Mouse (Mus musculus): Measurements from ENCODE around the gene Dennd4b.
"Not testable (repeated sequence)": the region's sequence is repeated elsewhere in the genome, so short reads cannot be mapped to it uniquely, and the experiment has no call there.

Dennd4b gene

DNA sequence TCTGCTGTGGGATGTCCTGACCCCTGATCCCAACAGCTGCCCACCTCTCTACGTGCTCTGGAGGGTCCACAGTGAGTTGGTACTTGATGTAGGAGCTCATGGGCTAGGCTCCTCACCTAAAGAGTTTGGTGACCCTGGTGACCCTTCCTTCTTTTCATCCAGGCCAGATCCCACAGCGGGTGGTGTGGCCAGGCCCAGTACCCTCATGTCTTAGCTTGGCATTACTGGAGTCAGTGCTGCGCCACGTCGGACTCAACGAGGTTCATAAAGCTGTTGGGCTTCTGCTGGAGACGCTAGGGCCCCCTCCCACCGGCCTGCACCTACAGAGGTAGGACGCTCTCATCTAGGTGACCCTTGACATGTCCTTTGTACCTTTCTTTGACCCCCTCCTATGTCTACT is 14.2 kb downstream of the Dennd4b start:
- no peak for DNase-seq (ENCODE audit: low spot score in 2 of 2)

DNA sequence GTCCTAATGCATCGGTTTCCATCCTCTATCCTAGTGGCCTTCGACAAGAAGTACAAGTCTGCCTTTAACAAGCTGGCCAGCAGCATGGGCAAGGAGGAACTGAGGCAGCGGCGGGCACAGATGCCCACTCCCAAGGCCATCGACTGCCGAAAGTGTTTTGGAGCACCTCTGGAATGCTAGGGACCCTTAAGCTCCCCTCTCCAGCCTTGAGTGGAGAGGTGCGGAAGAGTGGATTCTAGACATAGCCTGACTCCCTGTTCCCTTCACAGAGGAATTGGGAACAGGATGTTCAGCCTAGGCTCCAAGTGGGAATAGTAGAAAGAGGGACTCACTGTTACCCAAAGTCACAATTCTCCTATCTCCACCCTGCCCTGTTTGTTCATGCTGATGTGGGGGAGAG is 14.8 kb downstream of the Dennd4b start:
- no peak for DNase-seq (ENCODE audit: low spot score in 2 of 2)

DNA sequence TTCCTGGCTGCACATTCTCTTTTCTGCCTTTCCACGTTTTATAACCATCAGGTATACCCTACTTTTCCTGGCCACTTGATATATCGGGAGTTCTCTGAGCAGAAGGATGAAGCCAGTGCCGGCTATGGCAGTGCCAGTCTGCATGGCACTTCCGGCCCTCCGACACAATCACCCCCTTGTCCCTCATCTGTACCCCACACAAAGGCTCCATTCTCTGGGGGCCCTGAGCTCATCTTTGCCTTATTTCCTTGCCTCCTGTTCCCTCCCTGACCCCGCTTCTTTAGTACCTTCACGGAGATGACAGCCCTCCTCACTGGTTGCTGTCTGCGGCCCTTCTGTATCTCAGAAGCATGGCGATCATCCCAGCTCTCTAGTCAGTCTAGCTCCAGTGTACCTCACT is 15.7 kb downstream of the Dennd4b start:
- no peak for DNase-seq (ENCODE audit: low spot score in 2 of 2)

DNA sequence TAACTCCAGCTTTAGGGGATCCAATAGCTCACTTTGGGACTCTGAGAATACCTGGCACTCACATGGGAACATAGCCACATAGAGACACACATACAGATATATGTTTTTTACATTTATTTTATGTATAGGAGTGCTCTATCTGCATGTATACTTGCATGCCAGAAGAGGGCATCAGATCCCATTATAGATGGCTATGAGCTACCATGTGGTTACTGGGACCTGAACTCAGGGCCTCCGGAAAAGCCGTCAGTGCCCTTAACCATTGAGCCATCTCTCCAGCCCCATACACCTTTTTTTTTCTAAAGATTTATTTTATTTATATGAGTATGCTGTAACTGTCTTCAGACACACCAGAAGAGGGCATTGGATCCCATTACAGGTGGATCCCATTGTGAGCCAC is 19.2 kb downstream of the Dennd4b start:
- no peak for DNase-seq (ENCODE audit: low spot score in 2 of 2)

DNA sequence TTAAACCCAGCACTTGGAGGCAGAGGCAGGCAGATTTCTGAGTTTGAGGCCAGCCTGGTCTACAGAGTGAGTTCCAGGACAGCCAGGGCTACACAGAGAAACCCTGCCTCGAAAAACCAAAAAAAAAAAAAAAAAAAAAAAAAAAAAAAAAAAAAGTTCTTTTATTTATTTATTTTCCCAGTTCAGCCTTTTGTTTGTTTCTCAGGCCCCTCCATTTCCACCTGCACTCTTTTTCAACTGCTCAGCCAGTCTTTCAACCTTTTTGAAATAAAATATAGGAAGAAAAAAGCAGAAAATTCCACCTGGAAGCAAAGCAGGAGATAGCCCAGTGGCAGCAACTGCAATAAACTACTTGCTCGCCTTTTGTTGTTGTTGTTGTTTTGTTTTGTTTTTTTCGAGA is 24.4 kb downstream of the Dennd4b start:
- DNase-seq (ENCODE audit: low spot score in 2 of 2): not testable (repeated sequence)

DNA sequence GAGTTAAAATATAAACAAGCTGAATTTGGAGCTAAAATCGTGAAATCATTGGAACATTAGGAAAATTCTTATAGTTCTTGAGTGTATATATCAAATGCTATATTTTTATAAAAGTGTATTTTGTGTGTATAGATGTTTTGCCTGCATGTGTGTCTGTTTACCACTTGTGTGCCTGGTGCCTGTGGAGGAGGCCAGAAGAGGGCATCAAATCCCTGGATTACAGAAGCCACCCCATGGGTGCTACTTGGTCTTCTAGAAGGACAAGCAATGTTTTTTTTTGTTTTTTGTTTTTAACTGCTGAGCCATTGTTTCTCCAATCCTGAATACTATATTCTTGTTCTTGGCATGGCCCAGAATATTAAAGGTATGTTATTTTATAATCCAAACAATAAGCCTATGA is 25.6 kb downstream of the Dennd4b start:
- DNase-seq (ENCODE audit: low spot score in 2 of 2): no peak

DNA sequence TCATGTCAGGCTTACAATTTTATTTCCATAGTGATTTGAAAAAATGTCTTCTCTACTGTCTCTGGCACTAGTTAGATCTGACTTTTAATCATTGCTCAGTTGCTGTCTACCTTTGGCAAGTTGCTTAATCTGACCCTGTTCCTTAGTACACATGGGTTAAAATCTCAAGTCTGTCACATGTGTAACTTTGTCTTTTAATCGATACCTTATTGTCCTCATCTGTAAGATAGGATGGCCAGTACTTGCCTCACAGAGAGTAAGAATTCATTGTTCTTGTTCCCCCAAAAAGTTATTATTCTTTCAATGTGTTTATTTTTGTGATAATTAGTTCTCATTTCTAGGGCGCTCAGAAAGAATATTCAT is 27.0 kb downstream of the Dennd4b start:
- DNase-seq (ENCODE audit: low spot score in 2 of 2): no peak

DNA sequence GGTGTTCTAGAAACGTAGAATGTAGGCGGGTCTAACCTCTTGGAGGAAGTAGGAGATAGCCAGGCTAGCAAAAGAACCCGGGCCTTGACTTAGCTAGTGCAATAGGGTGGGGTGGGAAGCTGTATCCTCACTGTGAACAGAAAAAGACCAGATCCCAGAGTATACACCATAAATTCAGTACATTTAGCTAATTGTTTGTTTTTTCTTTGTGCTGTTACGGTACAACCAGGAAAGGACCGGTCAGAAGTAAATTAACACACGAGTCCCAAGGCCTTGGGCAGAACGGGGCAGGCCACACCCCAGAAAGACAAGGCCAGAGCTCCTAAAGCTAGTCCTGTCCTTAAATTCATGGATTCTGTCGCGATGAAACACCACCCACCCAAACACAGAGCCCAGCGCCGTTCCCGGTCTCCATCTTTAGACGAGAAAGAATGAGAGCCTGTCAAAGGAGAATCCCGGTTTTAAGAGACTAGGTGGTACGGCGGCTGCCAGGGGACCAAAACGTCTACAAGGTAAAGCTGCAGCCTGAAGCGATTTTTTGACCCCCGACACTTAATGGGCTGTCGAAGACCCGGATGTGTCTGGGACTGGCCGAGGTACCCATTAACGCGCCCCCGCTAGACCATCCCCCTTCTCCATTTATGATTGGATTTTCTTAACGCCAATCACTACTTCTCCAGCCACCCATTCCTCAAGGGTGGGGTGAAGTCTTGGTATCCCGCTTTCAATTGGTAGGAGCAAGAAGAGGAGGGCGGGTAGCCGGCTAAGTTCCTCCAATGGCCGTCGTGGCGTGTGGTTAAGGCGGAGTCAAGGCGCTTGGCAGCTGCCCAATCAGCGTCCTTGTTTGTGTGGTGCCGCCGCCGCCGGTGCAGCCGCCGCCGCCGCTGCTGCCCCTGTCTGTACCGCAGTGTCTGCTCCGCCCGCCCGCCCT is 27.6 kb downstream of the Dennd4b start, which contains the start of gene Gatad2b:
Gene Gatad2b (plus strand): TSS at position 834 of the 931 bp plus-strand sequence.
- DNase-seq (ENCODE audit: low spot score in 2 of 2): peak; percentile 98

DNA sequence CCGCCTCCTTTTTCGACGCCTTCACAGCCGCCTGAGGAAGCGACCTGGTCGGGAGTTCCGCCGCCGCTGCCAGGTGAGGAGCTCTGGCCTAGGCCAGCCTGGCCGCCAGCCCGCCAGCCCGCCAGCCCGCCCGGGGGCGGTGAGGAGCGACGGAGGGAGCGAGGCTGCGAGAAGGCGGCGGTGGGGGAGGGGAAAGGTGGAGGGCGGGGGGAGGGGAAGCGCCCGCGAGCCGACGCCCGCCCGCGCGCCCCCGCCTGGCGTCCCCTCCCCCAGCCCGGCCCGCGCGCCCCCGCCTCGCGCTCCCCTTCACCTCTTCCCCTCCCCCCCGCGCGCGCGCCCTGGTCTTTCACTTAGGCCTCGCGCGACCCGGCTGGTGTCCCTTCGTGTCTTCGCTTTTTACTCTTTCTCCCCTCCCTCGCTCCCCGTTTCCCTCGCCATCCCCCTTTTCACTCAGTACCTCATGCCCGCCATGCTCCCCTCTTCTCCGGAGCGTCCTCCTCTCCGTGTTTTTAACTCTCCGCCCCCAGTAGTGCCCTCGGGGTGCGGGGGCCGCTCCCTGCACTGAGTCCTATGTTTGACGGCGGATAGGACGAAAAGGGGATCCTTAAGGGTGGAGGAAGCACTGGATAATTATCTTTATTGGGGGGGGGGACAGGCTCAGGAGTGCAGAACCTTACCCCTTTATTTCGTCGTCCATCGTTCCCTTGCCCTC is 28.5 kb downstream of the Dennd4b start:
- peak; percentile 15 to 48 for DNase-seq (ENCODE audit: low spot score in 2 of 2)

DNA sequence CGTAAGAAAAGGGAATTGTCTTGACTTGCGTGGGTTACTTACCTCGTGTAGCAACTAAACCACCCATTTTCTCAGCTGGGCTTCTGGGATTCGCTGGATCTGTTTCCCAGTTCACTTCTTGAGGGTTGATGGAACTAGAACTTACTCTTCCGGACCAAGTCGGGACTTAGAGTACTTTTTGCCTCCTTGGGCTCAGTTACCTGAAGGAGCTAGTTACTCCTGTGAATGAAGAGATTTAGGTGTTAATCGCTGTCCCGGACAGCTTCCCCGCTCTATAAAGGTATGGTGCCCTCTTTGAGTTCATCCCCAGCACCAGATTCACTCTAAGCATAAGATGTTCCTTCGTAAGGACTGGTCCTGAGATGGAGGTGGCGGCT is 29.1 kb downstream of the Dennd4b start:
- peak in 1 of 2 experiments; percentile 7 for DNase-seq (ENCODE audit: low spot score in 2 of 2)

DNA sequence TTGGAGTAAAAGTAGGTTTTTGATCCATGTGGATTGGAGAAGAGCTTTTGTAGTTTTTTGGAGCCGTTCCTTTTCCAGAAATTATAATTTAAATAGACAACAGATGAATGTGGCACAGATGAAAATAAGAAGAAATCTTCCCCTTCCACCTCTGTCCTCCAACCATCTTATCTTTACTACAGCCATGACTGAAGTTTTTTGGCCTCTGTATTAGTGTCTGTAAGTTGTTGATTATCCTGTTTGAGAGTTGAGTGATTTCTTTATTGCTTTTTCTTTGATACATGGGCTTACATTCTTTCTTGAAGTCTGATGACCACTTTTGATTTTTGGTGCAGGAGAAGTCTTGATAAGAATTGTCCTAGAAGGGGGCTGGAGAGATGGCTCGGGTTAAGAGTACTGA is 29.7 kb downstream of the Dennd4b start:
- no peak for DNase-seq (ENCODE audit: low spot score in 2 of 2)

DNA sequence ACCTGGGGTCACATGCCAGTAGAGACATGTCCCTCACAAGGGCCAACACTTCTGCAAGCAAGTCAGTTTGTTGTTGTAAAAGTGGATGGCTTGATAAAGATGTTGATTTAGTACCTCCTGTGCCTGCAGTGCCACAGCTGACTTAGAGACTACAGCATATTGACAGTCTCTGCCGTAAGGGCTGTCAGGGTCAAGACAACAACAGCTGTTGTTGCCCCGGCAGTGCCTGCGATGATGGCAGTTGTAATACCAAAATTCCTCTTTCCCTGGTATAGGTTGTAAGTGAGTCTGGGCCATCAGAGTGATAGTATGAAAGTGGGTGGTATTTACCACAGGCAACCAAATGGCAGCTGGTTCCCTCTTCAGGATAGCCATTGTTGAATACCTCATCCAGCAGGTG is 40.8 kb downstream of the Dennd4b start:
- DNase-seq (ENCODE audit: low spot score in 2 of 2): peak in 1 of 2 experiments; percentile 3

DNA sequence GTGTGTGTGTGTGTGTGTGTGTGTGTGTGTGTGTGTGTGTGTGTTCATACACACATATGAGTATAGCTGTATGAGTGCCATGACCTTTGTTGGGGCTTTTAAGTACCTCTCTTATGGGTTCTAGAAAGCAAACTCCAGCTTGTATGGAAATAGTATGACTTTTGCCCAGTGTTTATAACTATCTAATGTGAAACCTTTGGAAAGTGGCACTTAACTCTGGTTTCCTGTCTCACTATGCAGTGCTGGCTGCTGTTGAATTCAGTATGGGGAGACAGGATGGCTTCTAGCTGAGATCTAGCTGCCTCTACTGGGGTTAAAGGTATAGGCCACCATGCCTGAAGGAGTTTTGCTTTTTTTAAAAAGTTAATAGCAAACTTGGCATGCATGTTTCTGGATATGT is 44.6 kb downstream of the Dennd4b start:
- no peak for DNase-seq (ENCODE audit: low spot score in 2 of 2)

DNA sequence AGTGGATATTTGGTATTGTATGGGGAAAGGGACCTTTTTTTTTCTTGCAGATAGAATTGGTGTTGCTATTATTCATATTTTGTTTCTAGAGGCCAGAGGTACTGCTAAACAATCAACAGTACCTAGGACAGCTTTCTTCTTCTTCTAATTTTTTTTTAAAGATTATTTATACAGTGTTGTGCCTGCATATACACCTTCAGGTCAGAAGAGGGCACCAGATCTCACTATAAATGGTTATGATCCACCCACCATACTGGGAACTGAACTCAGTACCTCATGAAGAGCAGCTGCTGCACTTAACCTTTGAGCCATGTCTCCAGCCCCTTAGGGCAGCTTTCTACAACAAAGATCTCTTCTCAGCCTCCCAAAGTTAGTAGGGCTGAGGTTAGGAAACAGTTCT is 48.4 kb downstream of the Dennd4b start:
- DNase-seq (ENCODE audit: low spot score in 2 of 2): no peak

DNA sequence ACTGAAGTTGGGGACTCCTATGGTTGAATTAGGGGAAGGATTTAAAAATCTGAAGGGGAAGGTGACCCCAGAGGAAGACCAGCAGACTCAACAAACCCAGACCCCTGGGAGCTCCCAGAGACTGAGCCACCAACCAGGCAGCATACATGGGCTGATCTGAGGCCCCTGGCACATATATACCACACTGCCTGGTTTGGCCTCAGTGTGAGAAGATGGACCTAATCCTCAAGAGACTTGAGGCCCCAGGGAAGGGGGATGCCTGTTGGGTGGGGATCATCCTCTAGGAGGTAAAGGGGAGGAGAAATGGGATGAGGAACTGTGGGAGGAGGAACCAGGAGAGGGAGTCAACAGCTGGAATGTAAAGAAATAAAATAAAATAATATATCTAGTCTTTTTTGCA is 49.3 kb downstream of the Dennd4b start:
- DNase-seq (ENCODE audit: low spot score in 2 of 2): no peak

DNA sequence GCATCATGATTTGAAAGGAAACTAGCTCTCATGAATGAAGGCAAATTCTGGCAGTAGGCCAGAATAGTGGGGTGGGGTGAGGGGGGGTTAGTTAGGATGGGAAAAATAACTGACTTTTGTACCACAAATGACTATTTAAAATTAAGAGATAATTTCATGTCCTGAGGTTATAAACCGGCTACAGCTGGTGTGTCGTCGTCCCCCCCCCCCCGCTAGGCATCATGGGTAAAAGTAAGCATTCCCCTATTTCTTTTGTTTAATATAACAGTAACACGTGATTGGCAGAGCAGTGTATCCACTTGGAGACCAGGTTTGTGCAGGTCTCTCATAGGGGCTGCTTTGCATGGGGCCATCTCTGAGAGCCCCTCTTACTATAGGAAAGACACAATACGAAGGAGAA is 57.3 kb downstream of the Dennd4b start:
- no peak for DNase-seq (ENCODE audit: low spot score in 2 of 2)

DNA sequence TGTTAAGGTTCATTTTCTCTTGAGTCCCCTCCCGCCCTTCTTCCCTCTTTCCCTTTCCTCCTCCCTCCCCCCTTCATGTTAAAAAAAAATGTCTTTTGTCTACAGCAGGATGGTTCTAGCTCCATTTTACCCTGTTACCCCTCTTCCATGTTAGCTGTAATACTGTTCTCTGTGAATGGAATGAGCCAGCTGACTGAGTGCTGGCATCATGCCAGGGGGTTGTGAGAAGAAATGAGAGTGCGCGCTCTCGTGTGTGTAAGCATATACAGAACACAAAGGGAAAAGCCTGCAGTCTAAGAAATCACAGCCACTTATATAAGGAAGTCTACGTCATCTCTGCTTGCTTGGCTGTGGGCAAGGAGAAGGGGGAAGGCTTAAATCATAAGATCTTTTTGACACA is 58.1 kb downstream of the Dennd4b start:
- DNase-seq (ENCODE audit: low spot score in 2 of 2): peak; percentile 48 to 56

All from urinary bladder, postnatal 36 days (tissue).